Mouse (Mus musculus) forebrain, postnatal 0 days (tissue): ENCODE measurements at regions not wholly inside any gene's neighbourhood (a gene's known extent, or its start where the extent isn't known, plus 50 kb on each side); places are given as distances from the start of the nearest gene placed in this dataset.

Experiments
- ATAC-seq: fragments of 200-750 bp; cut with Nextera tagmentation; 2 replicates; pipeline ENCODE4 v1.8.0; 2017; ENCODE audit warnings: mild to moderate bottlenecking, moderate library complexity
- DNase-seq: peaks from one replicate; pipeline ENCODE4 v3.0.0-alpha.2; 2015
- H3K27ac ChIP-seq: fragments of 300-500 bp; sonication (generic); 2 replicates; pipeline ENCODE4 v1.5.1; 2014; ENCODE audit warnings: low read depth, mild to moderate bottlenecking, antibody characterized with exemption, low read length, moderate library complexity, mixed read lengths
- H3K27me3 ChIP-seq: fragments of 300-500 bp; sonication (generic); 2 replicates; pipeline ENCODE4 v1.6.1; 2014; ENCODE audit warnings: mild to moderate bottlenecking, low read length, mixed read lengths; ENCODE audit not compliant: insufficient read depth
- H3K36me3 ChIP-seq: fragments of 300-500 bp; sonication (generic); 2 replicates; pipeline ENCODE4 v1.6.1; 2014; ENCODE audit warnings: mild to moderate bottlenecking, moderate library complexity; ENCODE audit not compliant: insufficient read depth
- H3K4me1 ChIP-seq: fragments of 300-500 bp; sonication (generic); 2 replicates; pipeline ENCODE4 v1.6.1; 2014; ENCODE audit warnings: antibody characterized with exemption; ENCODE audit not compliant: insufficient read depth
- H3K4me2 ChIP-seq: fragments of 300-500 bp; sonication (generic); 2 replicates; pipeline ENCODE4 v1.6.1; 2014; ENCODE audit warnings: low read depth, mild to moderate bottlenecking, moderate library complexity
- H3K4me3 ChIP-seq: fragments of 300-500 bp; sonication (generic); 2 replicates; pipeline ENCODE4 v1.5.1; 2014; ENCODE audit warnings: low read depth, low read length, mixed read lengths
- H3K9ac ChIP-seq: fragments of 300-500 bp; sonication (generic); 2 replicates; pipeline ENCODE4 v1.6.1; 2014; ENCODE audit warnings: mild to moderate bottlenecking
- H3K9me3 ChIP-seq: fragments of 300-500 bp; sonication (generic); 2 replicates; pipeline ENCODE4 v1.6.1; 2016; ENCODE audit warnings: low read length
- CTCF ChIP-seq: sonication (generic); IDR thresholded peaks from 2 replicates; pipeline ENCODE4 v1.5.1; 2016; ENCODE audit warnings: antibody characterized with exemption, control low read depth, low read depth
- WGBS: fragments of 180-500 bp; shearing (Covaris S2); extraction: QIAGEN DNeasy Blood & Tissue Kit; methylation state at CpG from one replicate; pipeline ENCODE4 v1.1.7; 2014; 5-methylcytosine and 5-hydroxymethylcytosine counted together

DNA sequence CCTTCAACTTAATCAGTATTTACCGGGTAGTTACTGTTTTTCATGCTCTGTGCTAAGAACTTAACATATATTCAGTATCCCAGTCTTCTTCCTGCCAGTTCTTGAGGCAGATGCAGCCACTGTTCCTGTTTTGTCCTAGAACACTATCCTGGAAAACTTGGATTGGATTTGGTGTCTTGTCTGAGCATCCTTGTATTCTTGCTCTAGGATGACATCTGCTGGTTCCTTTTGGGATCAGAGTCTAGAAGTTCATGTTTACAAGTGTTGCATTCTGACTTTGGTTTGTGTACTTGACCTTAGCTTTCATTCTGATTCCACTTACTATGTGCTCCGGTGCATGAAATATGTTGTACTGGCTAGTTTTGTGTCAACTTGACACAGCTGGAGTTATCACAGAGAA, 55.4 kb downstream of the Cldn34b3 start:
- H3K9me3 ChIP-seq = no peaks in the 10 kb centered on the region
- no peaks in the 10 kb centered on the region for H3K36me3 ChIP-seq
- DNase-seq (peak; percentile 1), ATAC-seq (no peak)
- no peak overlapping the region for H3K4me2 ChIP-seq
- 58% methylated on average over 2 of the region's 2 CpGs for WGBS
- no peak overlapping the region for H3K4me3 ChIP-seq
- no peaks in the 10 kb centered on the region for H3K27me3 ChIP-seq
- no peak overlapping the region for H3K9ac ChIP-seq
- no peaks in the 10 kb centered on the region for H3K4me1 ChIP-seq
- H3K27ac ChIP-seq = no peak overlapping the region
- TF ChIP-seq CTCF = peak; percentile 28; the same call in 1 of the 2 replicates
